Mouse (Mus musculus) frontal cortex, postnatal 25 days (tissue): ENCODE results near the gene Csrp1.
A peak's percentile ranks its signal among the peaks of the same experiment; 100 is the strongest.

ENCODE experiments used
- DNase-seq, 2 experiments: peaks; one replicate each; pipeline ENCODE4 v3.0.0; 2022; ENCODE audit warnings: low spot score in 2 of 2

Csrp1 gene

GRCm38 (mm10) chr1:135770896-135771572 lies 51.2 kb downstream of the Csrp1 start:
- DNase-seq, result no peak

GRCm38 (mm10) chr1:135771573-135771970 lies 51.7 kb downstream of the Csrp1 start:
- no peak for DNase-seq

- no peak for DNase-seq
Observed at GRCm38 (mm10) chr1:135776596-135776995, 56.7 kb downstream of the Csrp1 start.

- DNase-seq, result no peak
Observed at GRCm38 (mm10) chr1:135777046-135777445, 57.2 kb downstream of the Csrp1 start.

GRCm38 (mm10) chr1:135778780-135779535 lies 59.1 kb downstream of the Csrp1 start, which contains the start of gene Tnni1:
Gene Tnni1, plus strand, starts transcription at chr1:135779434.
- DNase-seq, result no peak

- DNase-seq, result no peak
Observed at GRCm38 (mm10) chr1:135780649-135781048, 60.8 kb downstream of the Csrp1 start.

- DNase-seq, result peak; percentile 52 to 61
Observed at GRCm38 (mm10) chr1:135781220-135781619, 61.4 kb downstream of the Csrp1 start.

GRCm38 (mm10) chr1:135782816-135783215 lies 63.0 kb downstream of the Csrp1 start:
- no peak for DNase-seq

GRCm38 (mm10) chr1:135787799-135788198 lies 67.9 kb downstream of the Csrp1 start:
- peak in 1 of 2 experiments; percentile 60 for DNase-seq

GRCm38 (mm10) chr1:135788708-135789107 lies 68.8 kb downstream of the Csrp1 start:
- no peak for DNase-seq

GRCm38 (mm10) chr1:135789815-135790214 lies 70.0 kb downstream of the Csrp1 start:
- peak in 1 of 2 experiments; percentile 66 for DNase-seq

- no peak for DNase-seq
Observed at GRCm38 (mm10) chr1:135792143-135792939, 72.5 kb downstream of the Csrp1 start.

- DNase-seq, result peak; percentile 25 to 48
Observed at GRCm38 (mm10) chr1:135793370-135794215, 73.7 kb downstream of the Csrp1 start.

- no peak for DNase-seq
Observed at GRCm38 (mm10) chr1:135794216-135795134, 74.6 kb downstream of the Csrp1 start.

GRCm38 (mm10) chr1:135798492-135798891 lies 78.6 kb downstream of the Csrp1 start:
- no peak for DNase-seq

GRCm38 (mm10) chr1:135799109-135799627 lies 79.3 kb downstream of the Csrp1 start:
- no peak for DNase-seq

GRCm38 (mm10) chr1:135800192-135800950 lies 80.5 kb downstream of the Csrp1 start:
- DNase-seq, result no peak
